Mouse (Mus musculus) left cerebral cortex, adult 9 months (tissue): Measurements from ENCODE around the gene Dlg5.

Source experiments
- DNase-seq, 2 experiments: peaks; one replicate each; pipeline ENCODE4 v3.0.0; 2022; ENCODE audit warnings: low spot score in 2 of 2

Gene Dlg5

DNA sequence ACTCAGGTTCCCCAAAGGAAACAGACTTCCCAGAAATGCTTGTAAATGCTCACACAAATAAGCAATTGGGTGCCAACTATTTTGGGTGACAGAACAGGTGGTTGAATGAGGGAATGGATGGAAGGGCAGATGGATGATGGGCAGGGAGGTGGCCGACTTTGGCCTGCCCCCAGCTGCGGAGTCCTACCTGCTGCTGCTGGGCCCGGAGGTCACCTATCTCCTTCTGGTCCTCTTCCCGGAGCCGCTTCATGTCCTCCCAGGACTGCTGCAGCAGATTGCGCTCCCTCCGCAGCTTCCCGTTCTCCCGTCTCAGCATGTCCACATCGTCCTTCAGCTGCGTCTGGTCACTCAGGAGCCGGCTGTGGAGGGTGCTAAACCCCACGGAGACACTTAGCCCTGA is 55.6 kb downstream of the Dlg5 start:
- no peak for DNase-seq

- DNase-seq, result no peak
These were observed 56.1 kb downstream of the Dlg5 start for GRCm38 (mm10) chr14:24189598-24189997.

DNA sequence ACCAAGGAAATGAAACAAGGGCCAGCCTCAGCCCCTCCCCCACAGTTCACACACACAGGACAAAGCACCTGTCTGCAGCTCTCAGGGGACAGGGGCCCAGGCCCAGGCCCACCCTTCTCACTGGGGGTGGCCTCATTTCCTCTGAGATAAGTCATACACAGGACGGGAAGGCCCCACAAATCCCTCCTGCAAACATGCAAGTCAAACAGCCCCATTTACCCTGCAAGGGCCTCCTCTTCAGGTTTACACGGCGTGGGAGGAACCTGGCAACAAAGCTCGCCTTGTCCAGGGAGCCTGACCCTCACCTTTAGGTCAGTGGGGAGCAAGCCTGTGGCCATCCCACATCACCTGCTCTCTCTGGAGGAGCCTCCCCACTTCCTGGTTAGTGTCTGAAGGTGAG is 60.2 kb downstream of the Dlg5 start:
- no peak for DNase-seq

DNA sequence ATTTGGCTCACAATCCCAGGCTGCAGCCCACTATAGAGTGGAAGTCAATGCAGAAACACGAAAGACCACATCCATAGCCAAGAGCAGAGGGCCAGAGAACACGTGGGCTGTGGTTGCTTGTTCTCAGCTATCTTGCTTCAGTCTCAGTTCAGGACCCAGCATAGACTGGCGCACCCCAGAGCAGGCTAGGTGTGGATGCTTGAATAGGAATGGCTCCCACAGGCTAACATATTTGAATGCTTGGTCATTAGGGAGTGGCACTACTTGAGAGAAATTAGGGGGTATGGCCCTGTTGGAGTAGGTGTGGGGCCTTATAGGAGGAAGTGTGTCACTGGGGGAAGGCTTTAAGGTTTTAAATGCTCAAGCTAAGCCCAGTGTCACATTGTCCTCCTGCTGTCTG is 62.8 kb downstream of the Dlg5 start:
- DNase-seq, result no peak

- DNase-seq, result peak; percentile 31 to 88
These were observed 63.8 kb downstream of the Dlg5 start for GRCm38 (mm10) chr14:24181811-24182506.

- no peak for DNase-seq
These were observed 66.2 kb downstream of the Dlg5 start for GRCm38 (mm10) chr14:24179466-24179991.

DNA sequence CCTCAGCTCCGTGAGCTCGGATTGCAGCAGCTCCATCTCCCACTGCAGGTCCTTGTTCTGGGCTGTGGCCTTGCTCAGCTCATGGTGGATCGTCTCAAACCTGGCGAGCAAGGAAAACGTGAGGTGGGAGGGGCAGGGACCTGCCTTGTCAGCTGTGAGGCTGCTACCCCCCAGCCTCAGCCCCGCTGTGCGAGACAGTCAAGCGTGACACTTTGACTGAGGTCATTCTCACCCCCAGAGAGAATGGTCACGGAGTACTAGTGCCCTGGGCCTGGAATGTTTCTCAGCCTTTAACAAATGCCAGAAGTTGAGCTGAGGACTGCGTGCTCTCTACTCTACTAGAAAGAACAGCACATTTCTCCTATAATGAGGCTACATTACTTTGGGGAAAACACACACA is 69.1 kb downstream of the Dlg5 start:
- no peak for DNase-seq

DNA sequence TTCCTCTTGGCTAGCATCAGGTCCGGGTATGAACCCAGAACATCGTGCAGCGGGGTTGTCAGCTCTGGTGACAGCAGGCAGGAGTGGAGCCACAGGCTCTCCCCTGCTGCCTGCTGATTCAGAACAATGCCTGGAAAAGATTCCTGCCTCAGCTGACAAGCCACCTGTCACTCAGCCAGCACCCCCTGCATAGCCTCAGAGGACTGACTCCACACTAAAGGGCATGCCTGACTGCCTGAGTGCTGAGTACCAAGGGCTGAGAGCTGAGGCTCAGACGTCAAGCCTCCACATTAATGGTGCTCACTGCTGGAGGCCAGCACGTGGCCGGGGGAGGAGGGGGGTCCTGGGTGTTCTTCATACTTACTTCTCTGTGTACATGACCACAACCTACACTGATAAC is 72.4 kb downstream of the Dlg5 start:
- DNase-seq, result no peak

GRCm38 (mm10) chr14:24171639-24172311 is 73.9 kb downstream of the Dlg5 start:
- peak; percentile 26 to 32 for DNase-seq

DNA sequence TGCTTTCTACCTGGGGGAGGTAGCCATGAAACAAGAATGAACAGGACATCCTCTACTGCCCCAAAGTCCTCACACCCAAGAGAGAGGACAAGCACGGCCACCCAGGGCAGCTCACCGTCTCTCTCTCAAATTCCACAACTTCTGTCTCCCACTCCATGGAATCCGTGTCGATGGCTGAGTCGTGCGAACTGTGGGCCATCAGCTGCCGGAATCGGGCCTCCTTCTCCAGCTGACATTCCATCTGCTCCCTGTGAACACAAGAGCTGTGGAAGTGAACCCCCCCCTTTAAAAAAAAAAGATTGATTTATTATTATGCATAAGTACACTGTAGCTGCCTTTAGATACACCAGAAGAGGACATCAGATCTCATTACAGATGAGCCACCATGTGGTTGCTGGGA is 79.7 kb downstream of the Dlg5 start:
- peak in 1 of 2 experiments; percentile 12 for DNase-seq

GRCm38 (mm10) chr14:24164721-24165367 is 80.9 kb downstream of the Dlg5 start:
- no peak for DNase-seq

GRCm38 (mm10) chr14:24162856-24163255 is 82.9 kb downstream of the Dlg5 start:
- DNase-seq, result peak in 1 of 2 experiments; percentile 18

DNA sequence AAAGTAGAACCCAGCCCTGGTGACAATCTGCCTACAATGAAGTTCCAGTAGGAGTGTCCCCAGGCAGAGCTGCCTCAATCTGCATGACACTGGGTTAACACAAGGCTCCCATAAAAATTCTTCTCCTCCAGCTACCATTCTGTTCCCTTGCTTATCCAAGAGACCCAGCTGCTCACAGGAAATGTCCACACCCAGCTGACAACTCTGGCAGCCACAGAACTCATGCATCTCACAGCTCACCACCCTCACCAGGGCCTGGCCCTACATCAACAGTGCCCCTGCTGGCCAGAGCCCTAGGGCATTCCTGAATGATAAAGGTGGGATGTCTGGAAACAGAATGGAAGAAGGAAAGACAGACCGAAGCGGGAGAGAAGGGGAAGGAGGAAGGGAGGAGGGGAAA is 96.8 kb downstream of the Dlg5 start:
- no peak for DNase-seq

GRCm38 (mm10) chr14:24144821-24145220 is 100.9 kb downstream of the Dlg5 start:
- DNase-seq, result no peak

DNA sequence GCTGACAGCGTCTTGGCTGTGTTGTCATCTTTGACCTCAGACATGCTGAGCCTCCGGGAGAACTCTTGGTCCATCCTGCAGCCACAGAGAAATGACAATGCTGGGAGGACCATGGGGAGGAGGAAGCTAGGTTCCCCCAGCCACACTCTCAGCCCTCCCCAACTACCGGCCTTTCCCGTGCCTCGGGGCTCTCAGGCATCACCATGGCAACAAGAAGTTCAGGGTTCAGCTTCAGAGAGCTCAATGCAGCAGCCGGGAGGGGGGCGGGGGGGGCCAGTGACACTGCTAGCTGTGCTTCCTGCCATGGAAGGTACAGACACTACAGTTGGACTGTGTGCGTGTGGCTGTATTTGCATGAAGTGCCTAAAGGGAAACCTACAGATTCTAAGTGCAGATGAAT is 101.3 kb downstream of the Dlg5 start:
- DNase-seq, result no peak

DNA sequence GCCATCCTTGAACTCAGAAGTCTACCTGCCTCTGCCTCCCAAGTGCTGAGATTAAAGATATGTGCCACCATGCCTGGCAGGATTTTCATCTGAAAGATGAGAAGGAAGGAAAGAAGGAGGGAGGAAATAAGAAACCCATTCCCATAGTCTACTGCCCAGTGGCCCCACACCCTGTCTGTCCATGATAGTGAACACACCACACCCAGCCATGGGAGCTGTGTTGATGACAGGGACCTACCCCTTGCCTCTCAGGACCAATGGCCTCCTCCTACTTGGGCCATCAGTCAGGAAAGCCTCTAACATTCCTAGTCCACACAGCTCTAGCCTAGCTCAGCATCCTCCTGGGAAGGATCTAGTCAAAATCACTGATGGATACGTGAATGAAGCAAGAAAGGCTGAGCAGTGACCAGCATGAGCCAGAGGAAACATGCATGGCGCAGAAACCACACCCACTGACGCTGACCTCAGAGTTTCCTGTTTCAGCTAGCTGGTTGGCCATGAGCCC is 102.7 kb downstream of the Dlg5 start:
- DNase-seq, result no peak

DNA sequence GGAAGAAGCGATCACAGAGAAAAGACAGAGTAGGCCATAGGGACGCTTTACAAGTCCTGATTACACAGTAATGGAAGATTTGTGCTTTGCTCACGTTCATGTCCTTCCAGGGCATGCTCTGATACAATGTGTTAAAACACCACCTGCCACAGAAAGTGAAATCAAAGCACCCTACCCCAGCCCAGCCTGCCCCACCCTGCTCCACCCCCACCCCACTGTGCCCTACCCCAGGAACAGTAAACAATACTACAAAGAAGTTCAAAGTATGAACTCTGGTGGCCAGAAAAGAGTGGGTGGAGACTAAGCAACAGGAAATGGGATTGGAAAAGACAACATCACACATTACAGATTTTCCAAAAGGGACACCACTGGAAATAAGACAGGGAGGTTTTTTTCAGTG is 104.0 kb downstream of the Dlg5 start:
- DNase-seq, result no peak

GRCm38 (mm10) chr14:24140297-24140812 is 105.4 kb downstream of the Dlg5 start:
- DNase-seq, result no peak

GRCm38 (mm10) chr14:24136908-24137307 is 108.8 kb downstream of the Dlg5 start:
- DNase-seq, result no peak

GRCm38 (mm10) chr14:24134623-24135290 is 111.0 kb downstream of the Dlg5 start:
- no peak for DNase-seq

- no peak for DNase-seq
These were observed 111.9 kb downstream of the Dlg5 start for GRCm38 (mm10) chr14:24133801-24134200.

- peak in 1 of 2 experiments; percentile 20 for DNase-seq
These were observed 113.6 kb downstream of the Dlg5 start for GRCm38 (mm10) chr14:24132092-24132491.
